Mouse (Mus musculus) frontal cortex, adult (tissue): ENCODE data around the gene Kif5a.

ENCODE experiments used
- ATAC-seq: cut with Nextera tagmentation; 2 replicates; pipeline ENCODE4 v1.9.2; 2017; ENCODE audit warnings: mild to moderate bottlenecking, moderate library complexity, mixed read lengths; ENCODE audit not compliant: low TSS enrichment

The Kif5a gene

DNA sequence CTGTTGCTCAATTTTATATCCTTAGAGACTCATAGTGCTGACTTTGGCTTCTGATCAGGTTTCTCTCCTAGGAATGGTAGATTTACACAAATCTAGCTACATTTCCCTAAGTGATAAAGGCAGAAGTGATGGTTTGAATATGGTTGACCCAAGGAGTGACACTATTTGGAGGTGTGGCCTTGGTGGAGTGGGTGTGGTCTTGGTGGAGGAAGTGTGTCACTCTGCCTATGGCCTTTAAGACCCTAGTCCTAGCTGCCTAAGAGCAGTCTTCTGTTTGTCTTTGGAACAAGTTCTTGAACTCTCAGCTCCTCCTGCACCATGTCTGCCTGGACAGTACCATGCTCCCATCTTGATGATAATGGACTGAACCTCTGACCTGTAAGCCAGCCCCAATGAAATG, 46.0 kb downstream of the Kif5a start:
- ATAC-seq = no peak

DNA sequence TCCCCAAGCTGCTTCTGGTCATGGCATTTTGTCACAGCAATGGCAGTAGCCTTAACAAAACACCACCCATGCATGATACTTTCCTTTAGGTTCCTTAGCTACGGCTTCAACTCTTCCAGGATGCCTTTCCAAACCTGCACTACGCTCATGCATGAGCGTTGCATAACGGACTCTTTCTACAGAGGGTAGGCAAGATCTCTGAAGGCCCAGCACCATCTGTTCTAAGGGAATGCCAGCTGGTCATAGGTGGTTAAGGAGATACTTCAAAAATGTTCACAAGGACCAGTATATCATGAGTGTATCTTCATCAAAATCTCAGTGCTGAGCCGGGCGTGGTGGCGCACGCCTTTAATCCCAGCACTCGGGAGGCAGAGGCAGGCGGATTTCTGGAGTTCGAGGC, 46.7 kb downstream of the Kif5a start:
- peak; percentile 77 for ATAC-seq

GRCm38 (mm10) chr10:127214422-127214803, 48.7 kb downstream of the Kif5a start:
- ATAC-seq = no peak

- no peak for ATAC-seq
Measured at GRCm38 (mm10) chr10:127213704-127214421, 49.3 kb downstream of the Kif5a start.

- ATAC-seq = no peak
Measured at GRCm38 (mm10) chr10:127213272-127213671, 49.9 kb downstream of the Kif5a start.

DNA sequence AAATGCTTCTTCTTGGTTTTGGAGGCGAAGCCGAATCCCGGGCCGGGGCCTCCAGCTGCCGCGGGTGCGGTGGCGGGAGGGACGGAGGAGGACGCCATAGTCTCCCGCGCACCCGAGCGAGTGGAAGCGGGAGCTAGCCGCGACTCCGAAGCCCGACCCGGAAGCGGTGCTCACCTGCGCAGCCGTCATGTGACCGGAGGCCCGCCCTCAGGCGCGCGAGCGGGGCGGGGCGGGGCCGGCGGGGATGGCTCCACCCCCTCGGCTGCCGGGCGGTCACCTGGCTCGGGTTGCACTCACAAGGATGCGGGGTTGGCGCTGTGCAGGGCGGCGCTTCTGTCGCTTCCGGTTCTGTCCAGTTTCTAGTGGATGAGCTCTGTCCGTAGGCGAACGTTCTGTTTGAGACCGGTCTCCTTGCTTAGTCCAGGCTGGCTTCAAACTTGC, 51.7 kb downstream of the Kif5a start, which contains the start of gene Pip4k2c:
TSS of gene Pip4k2c (minus strand) at position 172 of the 441 bp plus-strand sequence.
- peak; percentile 65 for ATAC-seq

GRCm38 (mm10) chr10:127210961-127211405, 52.2 kb downstream of the Kif5a start:
- ATAC-seq = 0 out of 2 replicates have a peak, but pooled peaks have one; percentile 9

DNA sequence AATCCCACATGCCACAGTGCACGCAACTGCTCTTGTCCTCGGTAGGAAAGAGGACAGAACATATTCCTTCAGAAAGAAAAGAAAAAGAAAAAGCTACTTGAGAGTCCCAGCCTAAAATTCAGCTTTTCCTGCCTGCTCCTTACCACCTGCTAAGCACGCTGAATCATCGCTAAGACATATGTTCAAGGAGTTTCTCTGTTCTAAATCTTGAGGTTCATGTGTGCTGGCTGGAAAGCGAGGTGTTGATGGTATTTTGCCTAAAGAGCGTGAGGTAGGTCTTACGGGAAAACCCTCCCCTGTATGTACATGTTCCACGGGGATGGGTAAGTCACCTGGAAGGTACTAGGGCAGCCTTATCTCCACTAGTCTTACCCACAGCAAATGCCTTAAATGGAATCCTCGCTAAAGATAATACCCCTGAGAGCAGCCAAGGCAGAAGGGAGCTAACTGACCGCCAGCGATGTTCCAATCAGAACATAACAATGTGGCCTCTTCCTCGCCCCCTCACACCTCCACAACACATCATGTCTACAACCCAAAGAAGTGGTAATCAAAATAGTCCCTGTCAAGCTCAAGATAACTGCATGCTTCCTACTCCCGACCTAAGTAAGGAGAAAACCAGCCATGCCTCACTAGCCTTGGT, 53.1 kb downstream of the Kif5a start:
- peak; percentile 35 for ATAC-seq

DNA sequence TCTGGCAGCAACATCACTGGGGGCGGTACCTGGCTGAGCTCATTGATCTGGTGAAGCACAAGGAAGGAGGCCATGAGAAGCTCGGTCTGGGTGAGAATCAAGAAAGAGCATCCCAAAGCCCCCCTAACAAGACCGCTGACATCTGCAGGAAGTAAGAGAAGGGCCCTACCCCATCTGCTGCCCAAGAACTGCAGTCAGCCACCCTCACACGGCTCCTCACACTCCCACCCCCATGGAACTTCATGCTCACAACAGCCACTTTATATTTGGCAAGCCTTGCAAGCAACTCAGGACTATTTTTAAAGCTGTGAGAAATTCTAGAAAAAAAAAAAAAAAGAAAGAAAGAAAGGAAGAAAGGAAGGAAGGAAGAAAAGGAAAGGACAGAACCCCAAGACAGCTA, 54.2 kb downstream of the Kif5a start:
- ATAC-seq = peak; percentile 25; the same call in 1 of the 2 replicates

DNA sequence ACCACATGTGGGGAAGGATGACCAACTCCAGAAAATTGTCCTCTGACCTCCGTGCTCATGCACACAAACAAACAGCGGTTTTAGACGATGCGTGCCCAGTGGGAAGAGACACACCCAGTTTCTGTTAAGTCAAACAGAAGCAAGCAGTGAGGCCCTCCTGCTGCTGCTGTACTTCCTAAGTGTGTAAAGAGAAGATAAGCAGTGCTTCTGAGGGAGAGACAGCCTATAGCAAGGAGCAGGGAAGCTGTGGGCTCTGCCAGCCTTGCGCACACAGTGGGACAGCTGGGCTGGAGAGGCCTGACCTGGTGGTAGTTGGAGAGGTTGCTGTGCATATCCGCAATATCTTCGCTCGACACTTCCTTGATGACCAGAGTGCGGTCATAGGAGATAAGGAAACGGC, 57.8 kb downstream of the Kif5a start:
- no peak for ATAC-seq

DNA sequence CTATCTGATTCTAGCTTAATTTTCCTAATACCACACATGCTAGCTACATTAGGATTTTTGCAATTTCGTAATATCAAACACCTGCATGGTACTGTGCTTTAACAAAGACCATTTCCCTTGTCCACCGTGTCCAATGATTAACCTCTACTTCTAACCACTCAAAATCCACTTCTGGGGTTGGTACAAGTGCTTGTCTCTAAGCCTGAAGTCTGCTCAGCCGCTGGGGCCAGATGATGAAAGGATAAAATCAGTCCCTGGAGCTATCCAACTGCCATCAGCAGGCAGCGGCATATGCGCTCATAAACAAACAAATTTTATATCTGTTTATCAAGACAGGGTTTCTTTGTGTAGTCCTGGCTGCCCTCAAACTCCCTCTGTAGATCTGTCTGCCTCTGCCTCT, 58.6 kb downstream of the Kif5a start:
- no peak for ATAC-seq

DNA sequence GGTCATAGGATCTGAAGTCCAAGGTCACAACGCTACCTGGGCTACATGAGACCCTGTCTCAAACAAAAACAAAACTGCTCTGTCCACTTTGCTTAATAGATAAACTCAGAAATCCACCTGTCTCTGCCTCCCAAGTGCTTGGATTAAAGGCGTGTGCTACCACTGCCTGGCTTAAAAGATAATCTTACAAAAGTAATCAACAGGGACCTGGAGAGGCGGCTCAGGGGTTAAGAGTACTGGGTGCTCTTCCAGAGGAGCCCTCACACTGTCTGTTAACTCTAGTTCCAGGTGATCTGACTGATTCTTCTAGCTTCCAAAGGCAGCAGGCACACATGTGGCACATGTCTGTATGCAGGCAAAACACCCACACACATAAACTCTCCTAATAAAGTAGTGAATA, 60.0 kb downstream of the Kif5a start:
- ATAC-seq = no peak

DNA sequence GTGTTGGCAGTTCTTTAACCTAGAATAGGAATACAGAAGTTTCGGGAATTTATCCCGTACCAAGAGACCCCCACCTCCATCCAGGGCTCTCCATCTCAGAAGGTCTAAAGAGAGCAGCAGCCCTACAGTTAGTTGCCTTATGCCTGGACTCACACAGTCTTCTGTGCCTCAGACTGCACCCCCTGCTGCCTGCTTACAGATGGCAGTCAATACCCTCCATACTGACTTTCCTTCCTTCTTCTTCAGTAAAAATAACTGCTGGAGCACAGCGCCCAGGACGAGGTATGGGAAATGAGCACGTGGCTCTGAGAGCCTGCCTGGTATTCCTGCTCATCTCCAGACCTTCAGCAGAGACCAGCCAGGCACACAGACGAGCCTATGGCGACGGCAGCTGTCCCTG, 62.9 kb downstream of the Kif5a start:
- ATAC-seq = peak; percentile 9; the same call in 1 of the 2 replicates

DNA sequence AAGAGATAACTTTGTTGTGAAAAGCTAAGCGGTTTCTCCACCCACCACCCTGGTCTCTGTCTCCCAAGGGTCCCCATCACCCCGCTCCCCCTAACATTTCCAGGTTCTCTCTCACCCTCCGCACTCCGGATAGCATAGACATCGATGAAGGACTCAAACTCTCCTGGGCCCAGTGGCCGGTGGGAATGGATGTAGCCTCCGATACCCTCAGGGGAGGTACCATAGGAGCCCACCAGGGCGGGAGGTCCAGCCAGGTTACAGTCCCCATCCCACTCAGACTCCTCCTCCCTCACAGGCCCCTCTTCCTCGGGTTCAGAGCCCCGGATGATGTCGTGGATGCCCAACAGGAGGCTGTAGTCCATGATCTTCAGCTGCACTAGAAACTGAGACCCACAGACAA, 63.7 kb downstream of the Kif5a start:
- no peak for ATAC-seq

GRCm38 (mm10) chr10:127199068-127199467, 64.1 kb downstream of the Kif5a start:
- no peak for ATAC-seq

DNA sequence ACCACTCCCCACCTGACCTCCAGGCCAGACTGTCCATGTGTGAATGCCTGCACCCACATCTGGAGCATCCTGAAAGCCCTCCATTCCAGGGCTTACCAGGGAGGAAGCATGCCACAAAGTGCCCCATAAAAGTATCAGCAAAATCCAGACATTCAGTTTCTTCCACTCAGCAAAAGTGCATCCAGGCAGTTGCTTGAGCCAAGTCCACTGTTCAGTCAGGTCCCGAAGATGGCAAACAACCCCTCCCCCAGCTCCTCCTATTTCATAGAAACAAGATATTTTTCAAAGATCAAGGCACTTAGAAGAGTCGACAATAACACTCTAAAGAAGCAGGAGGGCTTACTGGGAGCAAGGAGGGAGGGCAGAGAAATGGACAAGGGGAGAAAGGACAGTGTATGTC, 64.7 kb downstream of the Kif5a start:
- ATAC-seq = no peak

GRCm38 (mm10) chr10:127197505-127198110, 65.5 kb downstream of the Kif5a start:
- peak; percentile 11; the same call in 1 of the 2 replicates for ATAC-seq

DNA sequence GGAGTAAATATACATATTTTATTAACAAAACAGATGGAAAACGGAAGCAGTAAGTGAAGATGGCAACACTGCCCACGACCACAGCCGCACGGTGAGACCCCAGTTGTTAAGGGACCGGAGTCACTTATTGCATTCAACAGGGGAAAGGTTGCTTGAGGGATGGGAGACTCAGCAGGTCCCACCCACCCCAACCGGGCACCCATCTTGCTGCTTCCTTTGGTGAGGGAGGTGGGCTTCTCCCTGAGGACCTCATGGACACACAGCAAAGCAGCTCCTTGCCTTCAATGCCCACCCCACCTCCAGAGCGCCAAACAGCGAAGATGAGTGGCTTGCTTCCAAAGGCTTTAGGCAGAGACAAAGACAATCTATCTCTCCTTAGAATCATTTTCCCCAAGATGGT, 66.0 kb downstream of the Kif5a start:
- no peak for ATAC-seq

- ATAC-seq = peak; percentile 63
Measured at GRCm38 (mm10) chr10:127196392-127196791, 66.8 kb downstream of the Kif5a start.

DNA sequence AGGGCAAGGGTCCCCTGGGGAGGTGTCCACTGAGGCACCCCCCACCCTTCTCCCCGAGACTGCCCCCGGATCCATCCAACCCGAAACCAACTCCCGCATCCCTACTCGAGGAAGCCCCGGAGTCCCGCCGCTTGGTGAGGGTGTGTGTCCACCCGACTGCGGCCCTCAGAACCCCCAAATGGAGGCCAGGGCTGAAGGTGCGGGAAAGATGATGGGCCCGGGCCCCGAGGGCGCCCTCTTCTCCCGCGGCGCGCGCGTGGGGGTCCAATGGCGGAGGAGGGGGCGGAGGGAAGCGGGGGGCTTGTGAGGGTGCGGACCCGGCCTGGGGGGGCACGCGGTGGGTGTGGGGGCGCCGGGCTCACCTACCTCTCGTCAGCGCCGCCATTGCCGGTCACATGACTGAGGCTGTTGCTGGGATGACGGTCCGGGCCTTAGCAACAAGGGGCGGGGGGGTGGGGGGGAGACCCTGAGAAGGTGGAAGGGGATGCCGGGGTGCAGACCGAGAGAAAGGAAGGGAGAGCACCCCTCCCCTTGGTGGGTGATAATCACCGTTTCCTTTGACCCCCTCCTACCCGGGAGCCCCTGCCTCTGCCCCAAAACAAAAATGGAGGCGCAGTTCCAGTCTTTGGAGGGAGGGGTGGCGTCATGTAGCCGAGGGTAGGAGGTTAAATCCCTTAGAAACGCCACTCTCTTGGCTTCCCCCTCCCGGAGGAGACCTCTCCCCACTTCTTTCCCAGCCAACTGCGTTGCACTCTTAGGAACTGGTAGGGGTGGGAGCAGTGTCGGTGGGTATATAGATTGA, 67.6 kb downstream of the Kif5a start, which contains the start of gene Dtx3:
TSS of gene Dtx3 (minus strand) at position 401 of the 802 bp plus-strand sequence.
- ATAC-seq = no peak

GRCm38 (mm10) chr10:127194428-127195327, 68.5 kb downstream of the Kif5a start:
- no peak for ATAC-seq
